Mouse (Mus musculus) neural tube, embryonic 14.5 days (tissue): ENCODE measurements at regions not wholly inside any gene's neighbourhood (a gene's known extent, or its start where the extent isn't known, plus 50 kb on each side); places are given as distances from the start of the nearest gene placed in this dataset.

Experiments
- ATAC-seq: fragments of 200-750 bp; cut with Nextera tagmentation; 2 replicates; pipeline ENCODE4 v1.8.0; 2017; ENCODE audit warnings: low read depth, mild to moderate bottlenecking, moderate TSS enrichment, moderate library complexity
- H3K27ac ChIP-seq: fragments of 300-500 bp; sonication (generic); 2 replicates; pipeline ENCODE4 v1.5.1; 2014; ENCODE audit warnings: low read depth, mild to moderate bottlenecking, control low read depth, low read length, moderate library complexity, mixed read lengths
- H3K27me3 ChIP-seq: fragments of 300-500 bp; sonication (generic); 2 replicates; pipeline ENCODE4 v1.6.1; 2014; ENCODE audit warnings: low read length; ENCODE audit not compliant: control insufficient read depth, insufficient read depth
- H3K36me3 ChIP-seq: fragments of 300-500 bp; sonication (generic); 2 replicates; pipeline ENCODE4 v1.6.1; 2014; ENCODE audit warnings: low read length, mixed read lengths; ENCODE audit not compliant: control insufficient read depth, insufficient read depth
- H3K4me1 ChIP-seq: fragments of 300-500 bp; sonication (generic); 2 replicates; pipeline ENCODE4 v1.6.1; 2014; ENCODE audit warnings: low read length; ENCODE audit not compliant: control insufficient read depth, insufficient read depth
- H3K4me2 ChIP-seq: fragments of 300-500 bp; sonication (generic); 2 replicates; pipeline ENCODE4 v1.6.1; 2014; ENCODE audit warnings: mild to moderate bottlenecking, low read depth, low read length, control low read depth
- H3K4me3 ChIP-seq: fragments of 300-500 bp; sonication (generic); 2 replicates; pipeline ENCODE4 v1.5.1; 2014; ENCODE audit warnings: low read depth, low read length, control low read depth, mixed read lengths
- H3K9ac ChIP-seq: fragments of 300-500 bp; sonication (generic); replicated peaks from 2 replicates; pipeline ENCODE4 v1.6.1; 2014; ENCODE audit warnings: low read depth, mild to moderate bottlenecking, control low read depth, low read length, mixed read lengths
- H3K9me3 ChIP-seq: fragments of 300-500 bp; sonication (generic); 2 replicates; pipeline ENCODE4 v1.6.1; 2016; ENCODE audit warnings: low read length; ENCODE audit not compliant: control insufficient read depth
- WGBS: fragments of 180-500 bp; shearing (Covaris S2); extraction: QIAGEN DNeasy Blood & Tissue Kit; methylation state at CpG from one replicate; pipeline ENCODE4 v1.1.7; 2014; 5-methylcytosine and 5-hydroxymethylcytosine counted together

- Histone ChIP-seq H3K9me3 (no peaks in the 10 kb centered on the region), H3K4me3 (no peak overlapping the region), H3K36me3 (no peaks in the 10 kb centered on the region), H3K27ac (no peak overlapping the region), H3K27me3 (no peaks in the 10 kb centered on the region), H3K4me1 (no peaks in the 10 kb centered on the region), H3K9ac (no peak overlapping the region), H3K4me2 (no peak overlapping the region)
- ATAC-seq = no peak
- 45% methylated on average over 4 of the region's 4 CpGs for WGBS
Measured at GRCm38 (mm10) chr10:111084267-111084780, 74.4 kb upstream of the Zdhhc17 start.

- peak; percentile 40; the same call in 1 of the 2 replicates for ATAC-seq
- Histone ChIP-seq H3K4me2 (no peak overlapping the region), H3K4me3 (no peak overlapping the region), H3K9me3 (no peaks in the 10 kb centered on the region), H3K27ac (no peak overlapping the region), H3K9ac (no peak overlapping the region), H3K4me1 (no peaks in the 10 kb centered on the region), H3K36me3 (no peaks in the 10 kb centered on the region), H3K27me3 (no peaks in the 10 kb centered on the region)
- 19% methylated on average over 2 of the region's 2 CpGs for WGBS
Measured at GRCm38 (mm10) chr10:111083861-111084260, 73.9 kb upstream of the Zdhhc17 start.

GRCm38 (mm10) chr10:111083338-111083737, 73.4 kb upstream of the Zdhhc17 start:
- Histone ChIP-seq H3K4me3 (no peak overlapping the region), H3K9me3 (no peaks in the 10 kb centered on the region), H3K4me1 (no peaks in the 10 kb centered on the region), H3K9ac (no peak overlapping the region), H3K27me3 (no peaks in the 10 kb centered on the region), H3K27ac (no peak overlapping the region), H3K36me3 (no peaks in the 10 kb centered on the region), H3K4me2 (no peak overlapping the region)
- WGBS = 21% methylated on average over 4 of the region's 4 CpGs
- peak; percentile 64; the same call in 1 of the 2 replicates for ATAC-seq

- Histone ChIP-seq H3K4me1 (no peaks in the 10 kb centered on the region), H3K4me3 (no peak overlapping the region), H3K9ac (no peak overlapping the region), H3K27me3 (no peaks in the 10 kb centered on the region), H3K4me2 (no peak overlapping the region), H3K27ac (no peak overlapping the region), H3K9me3 (no peaks in the 10 kb centered on the region), H3K36me3 (no peaks in the 10 kb centered on the region)
- ATAC-seq = no peak
- WGBS = 50% methylated on average over 10 of the region's 10 CpGs
Measured at GRCm38 (mm10) chr10:111080322-111080721, 70.4 kb upstream of the Zdhhc17 start.

GRCm38 (mm10) chr10:111079051-111079450, 69.1 kb upstream of the Zdhhc17 start:
- H3K9me3 ChIP-seq = no peaks in the 10 kb centered on the region
- no peak overlapping the region for H3K4me3 ChIP-seq
- H3K36me3 ChIP-seq = no peaks in the 10 kb centered on the region
- no peak overlapping the region for H3K9ac ChIP-seq
- no peak overlapping the region for H3K27ac ChIP-seq
- no peak overlapping the region for H3K4me2 ChIP-seq
- no peaks in the 10 kb centered on the region for H3K27me3 ChIP-seq
- H3K4me1 ChIP-seq = no peaks in the 10 kb centered on the region
- no peak for ATAC-seq
- 88% methylated on average over 6 of the region's 6 CpGs for WGBS

GRCm38 (mm10) chr10:111077632-111078031, 67.7 kb upstream of the Zdhhc17 start:
- Histone ChIP-seq H3K27ac (no peak overlapping the region), H3K36me3 (no peaks in the 10 kb centered on the region), H3K9me3 (no peaks in the 10 kb centered on the region), H3K4me3 (no peak overlapping the region), H3K4me1 (peaks cover 6% of the 10 kb centered on the region; the same call in 1 of the 2 replicates), H3K27me3 (no peaks in the 10 kb centered on the region), H3K4me2 (no peak overlapping the region), H3K9ac (no peak overlapping the region)
- no peak for ATAC-seq
- WGBS = 88% methylated on average over 4 of the region's 4 CpGs

GRCm38 (mm10) chr10:111073851-111074430, 64.0 kb upstream of the Zdhhc17 start:
- 56% methylated on average over 5 of the region's 5 CpGs for whole genome bisulfite sequencing
- Histone ChIP-seq H3K9me3 (no peaks in the 10 kb centered on the region), H3K36me3 (no peaks in the 10 kb centered on the region), H3K27ac (no peak overlapping the region), H3K27me3 (no peaks in the 10 kb centered on the region), H3K4me3 (no peak overlapping the region), H3K4me1 (peaks cover 6% of the 10 kb centered on the region; the same call in 1 of the 2 replicates), H3K4me2 (no peak overlapping the region), H3K9ac (no peak overlapping the region)
- ATAC-seq = no peak

GRCm38 (mm10) chr10:111073262-111073661, 63.3 kb upstream of the Zdhhc17 start:
- H3K4me3 ChIP-seq = no peak overlapping the region
- H3K27ac ChIP-seq = no peak overlapping the region
- peaks cover 6% of the 10 kb centered on the region; the same call in 1 of the 2 replicates for H3K4me1 ChIP-seq
- WGBS = 15% methylated on average over 14 of the region's 14 CpGs
- H3K9ac ChIP-seq = no peak overlapping the region
- H3K36me3 ChIP-seq = no peaks in the 10 kb centered on the region
- H3K4me2 ChIP-seq = peak overlapping the region; percentile 15; the same call in 1 of the 2 replicates
- ATAC-seq = peak; percentile 52; the same call in 1 of the 2 replicates
- no peaks in the 10 kb centered on the region for H3K9me3 ChIP-seq
- H3K27me3 ChIP-seq = no peaks in the 10 kb centered on the region

- WGBS = 36% methylated on average over 2 of the region's 2 CpGs
- H3K4me3 ChIP-seq = no peak overlapping the region
- no peak overlapping the region for H3K27ac ChIP-seq
- ATAC-seq = peak; percentile 60; the same call in 1 of the 2 replicates
- peaks cover 6% of the 10 kb centered on the region; the same call in 1 of the 2 replicates for H3K4me1 ChIP-seq
- no peaks in the 10 kb centered on the region for H3K36me3 ChIP-seq
- no peak overlapping the region for H3K9ac ChIP-seq
- H3K4me2 ChIP-seq = no peak overlapping the region
- no peaks in the 10 kb centered on the region for H3K27me3 ChIP-seq
- H3K9me3 ChIP-seq = no peaks in the 10 kb centered on the region
Measured at GRCm38 (mm10) chr10:111072554-111072909, 62.6 kb upstream of the Zdhhc17 start.
